Mouse (Mus musculus): Measurements from ENCODE around the gene Nr4a2.

Nr4a2 gene

DNA sequence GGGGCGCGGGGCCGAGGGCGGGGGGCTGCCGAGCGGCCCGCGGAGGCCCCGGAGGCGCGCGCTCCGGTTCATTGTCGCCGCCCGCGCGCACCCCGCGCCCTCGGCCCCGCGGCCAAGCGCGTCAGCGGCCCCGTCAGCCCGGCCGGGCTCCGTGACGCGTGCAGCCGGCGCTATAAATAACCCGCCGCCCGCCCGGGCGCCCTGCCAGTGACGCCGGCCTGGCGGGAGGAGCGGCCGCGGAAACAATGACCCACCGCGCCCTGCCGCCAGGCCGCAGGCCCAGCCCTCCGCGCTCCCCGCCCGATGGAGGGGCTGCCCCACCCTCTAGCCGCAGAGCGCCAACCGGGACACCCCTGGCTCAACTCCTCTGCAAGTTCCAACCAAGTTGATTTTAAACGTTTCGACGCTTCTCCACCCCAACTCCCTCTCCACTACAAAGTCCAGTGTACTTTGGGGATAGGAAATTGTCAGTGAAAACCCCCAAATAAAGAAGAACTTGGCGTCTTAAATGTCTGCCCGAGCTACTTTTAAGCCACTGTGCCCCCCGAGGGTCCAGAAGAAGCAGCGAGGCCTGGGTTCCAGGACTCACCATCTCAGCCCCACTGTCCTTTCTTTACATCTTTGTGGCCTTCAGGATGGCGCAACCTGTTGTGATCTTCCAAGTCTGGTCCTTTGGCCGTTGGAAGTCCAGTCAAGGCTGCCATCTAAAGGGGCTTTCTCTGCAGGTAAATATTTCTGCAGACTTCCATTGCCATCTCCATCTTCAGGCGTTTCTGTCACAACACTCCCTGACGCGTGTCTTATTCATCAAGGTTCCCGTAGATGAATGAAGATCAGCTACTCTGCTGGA is at the start of gene Nr4a2:
Gene Nr4a2 (minus strand): TSS at position 13 of the 850 bp plus-strand sequence.
- DNase-seq (ENCODE audit: low spot score): peak; percentile 76

DNA sequence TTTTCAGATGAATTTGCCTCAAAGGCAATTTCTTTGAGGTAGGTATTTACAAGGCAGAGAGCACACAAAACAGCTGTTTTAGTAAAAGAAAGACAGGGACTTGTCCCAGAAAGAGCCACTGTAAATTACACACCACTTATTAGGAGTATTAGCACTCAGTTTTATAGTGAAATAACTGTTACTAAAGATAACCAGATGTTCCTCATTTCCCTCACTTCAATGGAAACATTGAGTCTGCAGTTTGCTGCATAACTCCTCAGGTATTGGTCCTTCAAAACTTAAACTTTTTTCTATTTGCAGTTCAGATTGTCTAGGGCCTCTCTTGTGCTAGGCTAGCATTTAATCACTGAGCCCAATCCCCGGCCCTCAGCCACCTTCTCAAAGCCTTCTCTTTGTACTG is 41.6 kb upstream of the Nr4a2 start:
- no peak for DNase-seq (ENCODE audit: low spot score)

DNA sequence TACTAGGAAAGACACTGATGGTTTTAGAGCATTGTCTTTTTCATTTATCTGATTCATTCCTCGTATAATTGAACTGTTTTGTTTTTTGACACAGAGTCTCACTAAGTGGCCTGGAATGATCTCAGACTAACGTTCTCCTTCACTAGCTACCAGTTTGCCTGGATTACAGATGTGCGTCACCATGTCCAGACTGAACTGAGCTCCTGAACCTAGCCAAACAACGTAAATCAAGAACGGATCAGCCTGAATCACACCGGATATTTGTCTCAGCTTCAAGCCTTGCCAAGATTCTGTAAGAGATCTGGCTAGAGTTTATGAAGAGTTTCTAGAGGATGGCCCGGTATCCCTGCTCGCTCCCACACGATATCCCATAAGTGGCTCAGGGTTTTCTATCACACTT is 33.0 kb upstream of the Nr4a2 start:
- no peak for DNase-seq (ENCODE audit: low spot score)

- no peak for DNase-seq (ENCODE audit: low spot score)
Measured at GRCm38 (mm10) chr2:57149796-57150195, 26.0 kb upstream of the Nr4a2 start.

DNA sequence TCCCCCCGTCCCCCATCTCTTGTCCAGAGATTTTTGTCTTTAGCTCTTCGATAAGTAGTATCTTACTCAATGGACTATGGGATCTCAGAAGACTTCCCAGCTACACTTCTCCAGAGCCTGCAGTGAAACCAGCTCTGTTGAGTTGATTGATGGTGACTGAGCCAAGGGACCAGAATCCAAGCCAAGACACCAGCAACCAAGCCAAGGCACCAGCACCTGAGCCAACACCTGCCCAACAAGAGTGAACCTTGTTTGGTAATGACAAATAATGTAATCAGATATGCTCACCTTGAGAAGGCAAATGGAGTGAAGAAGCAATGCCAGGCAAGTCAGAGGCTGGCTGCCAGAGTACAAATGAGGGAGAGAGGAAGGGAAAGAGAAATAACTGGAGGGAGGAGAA is 24.4 kb upstream of the Nr4a2 start:
- no peak for DNase-seq (ENCODE audit: low spot score)

- no peak for DNase-seq (ENCODE audit: low spot score)
Measured at GRCm38 (mm10) chr2:57145646-57146421, 22.0 kb upstream of the Nr4a2 start.

- no peak for DNase-seq (ENCODE audit: low spot score)
Measured at GRCm38 (mm10) chr2:57138594-57138993, 14.8 kb upstream of the Nr4a2 start.

DNA sequence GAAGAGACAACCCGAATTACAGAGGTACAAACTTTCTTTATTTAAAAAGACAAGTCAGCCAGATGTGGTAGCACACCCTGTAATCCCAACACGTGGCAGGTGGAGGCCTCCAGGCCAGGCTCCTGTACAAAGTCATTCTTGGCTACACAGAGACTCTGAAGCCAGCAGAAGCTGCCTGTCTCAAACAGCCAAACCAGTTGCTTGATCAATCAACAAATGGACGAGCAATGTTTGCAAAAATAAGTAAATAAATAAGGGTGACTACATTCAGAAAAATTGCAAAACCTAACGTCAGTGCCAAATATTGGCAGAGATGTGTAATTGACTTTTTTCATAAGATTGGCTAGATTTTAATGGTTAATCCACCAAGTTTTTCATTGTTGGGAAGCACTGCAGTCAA is 3.7 kb upstream of the Nr4a2 start:
- no peak for DNase-seq (ENCODE audit: low spot score)

DNA sequence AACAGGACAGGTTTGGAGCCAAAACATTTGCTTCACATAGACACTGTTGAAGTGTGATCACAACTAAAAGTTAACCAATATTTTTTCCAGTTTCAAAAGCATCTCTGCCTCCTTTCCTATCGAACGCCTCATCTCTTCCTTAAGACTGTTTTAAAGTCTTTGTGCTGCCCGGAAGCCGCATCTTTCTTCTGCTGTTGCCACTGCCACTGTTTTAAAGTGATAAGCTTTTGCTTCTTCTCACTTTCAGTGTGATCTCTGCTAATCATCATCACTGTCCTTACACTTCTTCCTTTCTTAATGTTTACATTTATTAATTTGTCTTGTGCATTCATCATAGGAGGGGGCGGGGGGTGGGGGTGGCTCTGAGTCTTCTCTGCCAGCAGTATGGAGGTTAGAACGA is 2.1 kb upstream of the Nr4a2 start:
- DNase-seq (ENCODE audit: low spot score): no peak

DNA sequence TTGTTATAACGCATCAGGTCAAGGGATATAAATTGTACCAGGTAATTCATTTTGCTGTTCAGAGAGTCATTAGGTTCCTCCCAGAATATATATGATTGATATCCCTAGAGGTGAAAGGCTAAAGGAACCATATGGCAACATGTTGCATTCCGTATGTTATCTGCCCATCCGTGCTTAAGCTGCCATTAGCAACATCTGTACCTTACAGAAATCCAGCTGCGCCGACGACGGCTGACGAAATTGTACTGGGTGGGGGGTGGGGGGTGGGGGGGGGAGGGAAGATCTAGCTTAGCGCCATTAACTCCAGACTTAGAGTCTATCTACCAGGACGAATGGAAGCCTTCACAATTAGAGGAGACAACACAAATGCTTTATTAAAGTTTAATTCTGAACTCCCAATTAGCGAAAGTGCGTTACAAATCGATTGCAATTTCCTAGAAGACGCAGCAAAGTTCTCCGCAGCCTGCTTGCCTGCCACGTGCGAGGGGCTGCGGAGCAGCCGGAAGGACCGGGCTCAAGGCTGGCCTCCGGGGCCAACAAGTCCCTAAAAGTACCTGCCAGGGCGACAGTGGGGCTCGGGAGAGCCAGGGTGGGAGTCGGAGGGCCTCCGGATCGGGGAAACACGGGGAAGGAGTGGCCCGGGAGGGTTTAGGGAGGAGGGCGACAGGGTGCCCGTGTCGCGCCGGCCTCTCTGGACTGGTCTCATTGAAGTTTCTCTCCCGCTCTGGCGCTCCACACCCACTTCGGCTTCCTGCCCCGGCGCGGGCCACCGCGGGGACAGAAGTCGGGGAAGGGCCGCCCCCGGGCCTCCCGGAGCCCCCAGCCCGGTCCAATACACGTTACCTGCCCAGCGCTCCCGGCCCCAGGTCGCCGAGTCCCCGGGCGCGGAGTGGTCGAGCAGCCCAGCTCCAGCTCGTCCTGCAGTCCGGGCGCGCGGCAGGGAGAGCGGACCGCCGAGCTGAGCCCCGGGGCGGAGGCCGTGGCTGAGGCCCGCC is 520 bp downstream of the Nr4a2 start:
- peak; percentile 74 for DNase-seq (ENCODE audit: low spot score)

GRCm38 (mm10) chr2:57121110-57121509 is 2.7 kb downstream of the Nr4a2 start:
- DNase-seq (ENCODE audit: low spot score): no peak

DNA sequence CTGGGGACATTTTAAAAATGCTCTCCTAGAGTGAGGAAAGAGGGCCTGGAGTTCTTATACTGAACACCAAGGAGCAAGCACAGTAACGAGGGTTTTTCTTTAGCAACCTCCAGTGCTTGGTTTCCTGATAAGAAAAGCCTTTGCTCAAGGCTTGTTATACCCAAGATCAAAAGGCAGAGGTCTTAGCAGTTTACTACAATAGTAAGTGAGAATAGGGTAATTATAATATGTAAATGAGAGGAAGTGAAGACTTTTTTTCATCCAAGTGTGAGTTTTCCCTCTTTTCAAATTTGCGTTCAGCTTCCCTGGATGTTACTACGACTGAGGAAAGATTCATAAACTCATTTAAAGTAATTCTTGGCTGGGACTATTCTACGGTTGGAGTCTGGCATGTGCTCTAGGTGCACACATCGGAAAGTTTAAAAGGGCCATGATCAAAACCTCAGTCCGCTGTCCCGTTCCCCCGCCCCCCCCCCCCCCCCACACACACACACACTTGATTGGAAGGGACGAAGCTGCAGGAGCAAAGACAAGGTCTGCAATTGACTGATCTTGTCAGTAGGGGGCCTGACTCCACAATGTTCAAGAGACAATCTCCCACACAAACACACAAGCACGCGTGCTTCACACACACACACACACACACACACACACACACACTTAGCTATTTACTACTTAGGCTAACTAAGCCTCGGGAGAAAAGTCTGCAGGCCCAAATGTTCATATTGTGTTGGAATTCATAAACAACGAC is 6.4 kb downstream of the Nr4a2 start:
- DNase-seq (ENCODE audit: low spot score): peak; percentile 66

GRCm38 (mm10) chr2:57116366-57117200 is 7.2 kb downstream of the Nr4a2 start:
- DNase-seq (ENCODE audit: low spot score): peak; percentile 73

GRCm38 (mm10) chr2:57115864-57116365 is 7.9 kb downstream of the Nr4a2 start:
- peak; percentile 32 for DNase-seq (ENCODE audit: low spot score)

DNA sequence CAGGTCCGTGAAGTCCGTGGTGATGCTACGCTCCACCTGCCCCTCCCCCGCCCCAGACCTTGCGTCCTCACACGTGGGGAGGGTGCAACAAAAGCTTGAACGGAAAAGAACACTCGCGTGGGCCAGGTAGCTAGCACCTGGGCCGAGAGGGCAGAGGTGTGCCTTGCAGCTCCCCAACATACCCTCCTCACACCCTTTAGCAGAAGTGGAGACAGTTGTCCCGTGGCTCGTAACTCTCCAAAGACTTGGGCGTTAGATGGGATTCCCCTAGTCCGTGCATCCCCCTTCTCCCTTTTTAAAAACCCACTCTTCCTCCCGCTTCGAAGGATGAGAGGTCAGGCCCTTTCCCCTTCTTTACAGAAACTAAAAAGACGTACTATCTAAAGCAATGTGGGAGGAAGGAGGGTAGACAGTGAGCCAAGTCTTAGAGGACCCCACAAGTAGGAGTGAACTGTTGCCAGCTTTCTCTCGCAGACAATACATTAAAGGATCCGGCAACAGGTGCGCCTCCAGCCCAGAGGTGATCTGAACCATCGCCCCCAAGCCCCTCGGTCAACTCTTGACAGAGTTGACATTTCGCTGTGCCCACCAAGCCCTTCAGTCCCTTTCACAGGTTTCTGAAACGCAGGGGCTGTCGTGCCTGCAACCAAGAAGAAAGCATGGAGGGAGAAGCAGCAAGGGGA is 8.5 kb downstream of the Nr4a2 start:
- DNase-seq (ENCODE audit: low spot score): no peak

- DNase-seq (ENCODE audit: low spot score): peak; percentile 72
Measured at GRCm38 (mm10) chr2:57114211-57115151, 9.3 kb downstream of the Nr4a2 start.

- no peak for DNase-seq (ENCODE audit: low spot score)
Measured at GRCm38 (mm10) chr2:57113431-57113830, 10.4 kb downstream of the Nr4a2 start.

- no peak for DNase-seq (ENCODE audit: low spot score)
Measured at GRCm38 (mm10) chr2:57112949-57113348, 10.9 kb downstream of the Nr4a2 start.
